Mouse (Mus musculus) erythroblast, embryonic 14.5 days (primary cell): ENCODE measurements around the gene Pafah1b1.

ENCODE experiments used
- GATA1 ChIP-seq: IDR thresholded peaks from 2 replicates; pipeline ENCODE4 v1.6.1; 2012; ENCODE audit warnings: low read length, inconsistent platforms, mixed read lengths
- TAL1 ChIP-seq: IDR thresholded peaks from 3 replicates; pipeline ENCODE4 v1.6.1; 2012; ENCODE audit warnings: low read length, inconsistent platforms, mixed read lengths

DNA sequence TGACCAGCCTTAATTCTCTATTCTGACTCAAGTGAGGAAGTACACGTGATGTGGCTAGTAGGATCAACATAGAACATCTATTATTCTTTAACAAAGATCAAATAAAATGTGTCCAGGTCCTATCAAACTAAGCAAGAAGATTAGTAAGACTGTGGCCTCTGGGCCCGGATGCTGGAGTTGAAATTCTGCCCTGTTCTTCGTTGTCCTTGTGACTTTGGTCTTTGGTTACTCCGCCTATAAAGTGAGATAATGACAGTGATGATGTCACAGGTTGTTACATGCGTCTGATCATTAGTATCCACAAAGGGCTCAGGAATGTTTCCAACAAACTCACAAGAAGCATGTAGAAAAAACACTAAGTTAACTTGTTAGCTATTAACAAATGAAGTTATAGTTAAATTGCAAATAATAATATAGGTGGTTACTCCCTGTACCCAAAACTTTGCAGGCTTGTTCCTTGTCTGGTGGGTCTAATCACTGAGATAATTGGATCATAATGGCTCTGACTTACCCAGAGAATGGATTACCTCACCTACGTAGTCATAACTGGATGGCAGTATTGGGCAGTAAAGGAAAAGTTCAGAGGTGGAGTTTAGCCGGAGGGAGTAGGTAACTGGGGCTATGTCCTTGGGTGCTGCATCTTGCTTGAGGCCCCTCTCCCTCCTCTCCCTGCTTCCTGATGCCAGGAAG is 26.3 kb upstream of the Pafah1b1 start:
- TF ChIP-seq TAL1: no peak
- no peak for TF ChIP-seq GATA1
